Mouse (Mus musculus) mature B cell (primary cell): ENCODE data around the gene Ninj2.

Experiments used
- in situ Hi-C: fragments of 300-500 bp; cut with MboI; formaldehyde crosslinking; loops from 2 replicates; pipeline ENCODE4 v1.14.3; 2019

The Ninj2 gene

GRCm38 (mm10) chr6:120134748-120135147 lies 41.6 kb downstream of the Ninj2 start:
- in situ Hi-C loops: no loop called here

GRCm38 (mm10) chr6:120145439-120145838 lies 52.3 kb downstream of the Ninj2 start:
- in situ Hi-C loops: no loop called here

GRCm38 (mm10) chr6:120146676-120147075 lies 53.5 kb downstream of the Ninj2 start:
- in situ Hi-C loops: no loop called here

DNA sequence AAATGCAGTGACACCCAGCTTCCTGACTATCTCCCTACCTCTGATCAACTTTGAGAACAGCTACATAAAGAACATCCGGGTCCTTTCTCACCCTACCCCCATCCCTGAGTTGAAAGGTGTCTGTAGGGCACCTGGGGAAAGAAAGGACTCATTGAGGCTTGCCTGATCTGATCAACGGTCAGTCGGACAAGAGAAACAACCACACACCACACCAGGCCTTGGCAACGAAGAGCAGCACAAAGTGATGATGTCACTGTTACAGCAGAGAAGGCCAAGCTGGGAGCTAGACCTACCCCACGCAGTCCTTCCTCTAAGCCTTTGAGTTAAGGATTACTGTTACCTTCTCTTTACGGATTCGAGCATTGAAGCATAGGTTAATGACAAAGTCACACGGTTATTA lies 54.3 kb downstream of the Ninj2 start:
- in situ Hi-C loops: no loop called here

DNA sequence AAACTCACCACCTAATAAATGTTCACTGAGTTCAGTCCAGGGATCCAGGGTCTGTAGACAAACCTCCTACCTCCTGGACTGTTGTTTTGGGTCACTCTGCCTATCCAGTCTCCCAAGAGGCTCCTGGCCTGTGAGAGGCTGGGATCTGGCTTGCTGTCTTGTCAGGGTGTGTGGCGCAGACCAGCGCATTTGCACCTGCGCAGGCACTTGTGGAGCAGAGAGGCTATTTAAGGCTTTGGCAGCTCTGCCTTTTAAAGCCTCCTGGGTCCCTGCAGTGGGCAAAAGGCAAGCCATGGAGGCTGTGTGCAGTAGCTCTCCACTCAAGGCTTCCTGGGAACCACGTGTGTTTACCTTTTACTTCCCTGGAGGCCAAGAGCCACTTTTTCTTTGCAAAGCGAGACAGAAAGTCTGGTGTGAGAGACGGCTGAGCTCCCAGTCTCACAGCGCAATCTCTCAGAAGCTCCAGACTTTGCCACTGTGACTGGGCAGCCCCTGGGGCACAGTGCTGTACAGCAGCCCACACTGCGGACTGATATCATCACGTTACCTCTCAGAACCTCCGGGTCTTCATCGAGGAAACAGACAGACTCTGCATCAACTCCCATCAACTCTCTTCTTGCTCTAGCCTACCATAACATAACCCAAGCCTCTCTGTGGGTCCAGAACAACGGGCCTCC lies 55.7 kb downstream of the Ninj2 start:
- in situ Hi-C loops: no loop called here

GRCm38 (mm10) chr6:120149458-120150120 lies 56.4 kb downstream of the Ninj2 start:
- in situ Hi-C loops: no loop called here

DNA sequence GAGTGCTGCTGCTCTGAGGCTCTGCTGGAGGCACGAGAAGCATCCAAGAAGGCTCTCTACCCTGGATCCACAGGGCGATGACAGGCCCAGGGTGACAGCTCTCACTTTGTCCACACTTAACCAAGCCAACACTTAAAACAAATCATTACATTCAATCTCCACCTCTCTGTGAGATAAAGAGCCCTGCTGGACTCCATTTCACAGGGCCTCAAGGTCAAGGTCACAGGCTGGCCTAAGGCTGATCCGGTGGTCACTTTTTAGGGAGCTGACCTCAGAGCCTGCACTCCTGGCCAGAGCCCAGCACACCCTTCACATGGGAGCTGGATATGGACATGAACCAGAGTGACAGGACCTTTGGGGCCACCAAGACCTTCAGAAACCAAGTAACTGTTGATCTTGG lies 57.1 kb downstream of the Ninj2 start:
- in situ Hi-C loops: no loop called here

DNA sequence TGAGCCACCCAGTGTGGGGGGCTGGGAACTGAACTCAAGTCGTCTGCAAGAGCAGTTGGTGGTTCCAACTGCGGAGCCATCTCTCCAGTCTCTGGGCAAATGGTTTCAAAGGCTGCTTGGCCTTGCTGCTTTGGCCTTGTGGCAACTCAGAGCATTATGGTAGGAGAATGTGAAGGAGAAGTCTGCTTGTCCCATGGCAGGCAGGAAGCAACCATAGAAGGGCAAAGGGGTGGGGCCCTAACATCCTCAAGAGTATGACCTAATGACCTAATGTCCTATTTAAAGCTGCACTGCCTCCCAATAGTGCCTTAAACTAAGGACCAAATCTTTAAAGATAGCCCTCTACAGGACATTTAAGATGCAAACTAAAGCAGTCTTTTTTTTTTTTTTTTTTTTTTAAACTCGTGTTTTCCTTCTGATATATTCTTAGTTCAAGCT lies 58.5 kb downstream of the Ninj2 start:
- in situ Hi-C loops: no loop called here

DNA sequence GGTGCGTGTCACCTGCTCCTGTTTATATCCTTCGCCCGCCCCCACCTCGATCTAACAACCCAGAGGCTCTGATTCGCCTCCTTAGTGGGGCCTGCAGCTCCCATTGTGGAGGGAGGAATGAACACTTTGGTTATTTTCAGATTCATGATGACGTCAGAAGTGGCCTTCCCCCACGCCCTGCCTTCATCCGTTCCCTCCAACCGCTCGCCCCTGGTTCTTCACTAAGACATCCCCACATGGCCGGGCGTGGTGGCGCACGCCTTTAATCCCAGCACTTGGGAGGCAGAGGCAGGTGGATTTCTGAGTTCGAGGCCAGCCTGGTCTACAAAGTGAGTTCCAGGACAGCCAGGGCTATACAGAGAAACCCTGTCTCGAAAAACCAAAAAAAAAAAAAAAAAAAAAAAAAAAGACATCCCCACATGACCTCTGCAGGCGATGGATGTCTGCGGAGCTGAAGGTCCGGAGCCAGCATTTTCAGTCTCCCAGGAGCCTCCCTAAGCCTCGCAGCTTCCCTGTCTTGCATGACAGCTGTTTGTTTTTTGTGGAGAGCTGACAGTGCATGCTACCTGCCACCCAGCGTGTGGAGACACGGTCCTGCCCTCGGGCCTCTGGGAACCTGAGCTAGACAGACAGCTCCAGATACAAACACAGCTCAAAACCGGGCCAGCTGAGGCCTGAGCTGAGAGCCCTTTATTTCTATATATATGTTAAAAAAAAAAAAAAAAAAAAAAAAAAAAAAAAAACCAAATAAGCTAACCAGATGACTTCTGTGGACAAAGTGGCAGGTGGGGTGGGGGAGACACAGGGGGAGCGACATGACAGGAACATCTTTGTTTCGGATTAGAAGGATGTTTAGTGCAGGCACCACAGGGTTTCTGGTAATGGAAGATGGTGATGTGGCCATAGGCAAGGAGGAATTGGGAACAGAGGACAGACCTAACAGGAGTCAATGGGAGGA lies 59.9 kb downstream of the Ninj2 start:
- in situ Hi-C loops: no loop called here

DNA sequence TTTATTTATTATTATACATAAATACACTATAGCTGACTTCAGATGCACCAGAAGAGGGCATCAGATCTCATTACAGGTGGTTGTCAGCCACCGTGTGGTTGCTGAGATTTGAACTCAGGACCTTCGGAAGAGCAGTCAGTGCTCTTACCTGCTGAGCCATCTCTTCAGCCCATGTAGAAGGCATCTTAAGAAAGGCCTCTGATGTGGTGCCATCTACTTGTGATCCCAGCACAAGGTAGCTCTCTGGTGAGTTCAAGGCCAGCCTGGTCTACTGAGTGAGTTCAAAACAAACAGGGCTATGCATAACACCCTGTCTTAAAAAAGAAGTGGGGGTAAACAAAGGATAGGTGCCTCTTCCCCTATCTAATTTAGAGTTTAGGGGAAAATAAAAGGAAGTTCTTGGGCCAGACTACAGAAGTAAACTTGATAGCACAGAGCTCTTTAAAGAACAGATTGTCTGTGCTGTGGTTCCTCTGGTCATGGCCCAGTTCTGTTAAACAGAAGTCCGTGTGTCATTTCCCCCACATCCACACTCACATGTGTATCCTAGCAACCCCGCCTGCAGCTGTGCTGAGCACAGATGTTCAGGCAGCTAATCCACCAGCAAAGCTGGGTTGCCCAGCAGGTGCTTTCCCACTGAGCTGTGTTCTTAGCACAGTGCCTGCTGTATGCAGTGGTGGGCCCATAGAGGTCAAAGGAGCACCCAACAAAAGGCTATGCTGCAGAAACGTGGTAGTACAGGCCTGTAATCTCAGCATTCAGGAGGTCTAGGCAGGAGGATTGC lies 61.6 kb downstream of the Ninj2 start:
- in situ Hi-C loops: no loop called here

GRCm38 (mm10) chr6:120155510-120155909 lies 62.4 kb downstream of the Ninj2 start:
- in situ Hi-C loops: no loop called here

GRCm38 (mm10) chr6:120157479-120157878 lies 64.3 kb downstream of the Ninj2 start:
- in situ Hi-C loops: no loop called here

DNA sequence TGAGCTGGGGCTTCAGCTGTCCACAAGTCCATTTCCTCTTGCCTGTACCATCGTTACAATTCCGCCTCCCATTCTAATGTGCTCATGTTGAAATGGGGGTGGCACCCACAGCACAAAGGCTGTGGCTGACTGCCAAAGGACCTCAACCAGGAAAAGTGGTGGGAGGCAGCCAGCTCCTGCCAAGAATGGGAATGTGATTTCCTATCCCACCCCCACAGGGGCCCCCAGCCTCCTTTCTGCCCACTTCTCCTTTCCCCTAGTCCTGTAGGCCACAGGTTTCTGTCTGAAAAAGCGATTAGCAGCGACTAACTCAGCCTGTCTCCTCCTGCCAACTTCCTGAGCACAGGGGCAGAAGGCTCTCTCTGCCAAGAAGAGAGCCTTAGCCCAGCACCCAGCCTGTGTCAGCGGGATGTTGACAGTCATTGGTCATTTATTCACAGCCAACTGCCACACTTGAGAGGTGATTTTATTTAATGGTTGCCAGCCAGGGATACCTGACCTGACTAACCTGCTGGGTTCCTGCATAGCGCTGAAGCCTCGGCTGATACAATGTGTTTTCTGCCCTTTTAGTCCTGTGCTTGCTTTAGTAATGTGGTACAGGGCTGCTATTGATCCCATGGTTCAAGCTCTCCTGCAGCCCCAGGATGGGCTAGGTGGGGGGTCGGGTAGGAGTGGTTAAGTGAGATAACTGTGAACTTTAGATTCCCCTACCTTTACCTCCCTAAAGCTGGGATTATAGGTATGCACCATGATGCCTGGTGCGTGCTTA lies 66.2 kb downstream of the Ninj2 start:
- in situ Hi-C loops: no loop called here

GRCm38 (mm10) chr6:120162928-120163327 lies 69.8 kb downstream of the Ninj2 start:
- in situ Hi-C loops: no loop called here

DNA sequence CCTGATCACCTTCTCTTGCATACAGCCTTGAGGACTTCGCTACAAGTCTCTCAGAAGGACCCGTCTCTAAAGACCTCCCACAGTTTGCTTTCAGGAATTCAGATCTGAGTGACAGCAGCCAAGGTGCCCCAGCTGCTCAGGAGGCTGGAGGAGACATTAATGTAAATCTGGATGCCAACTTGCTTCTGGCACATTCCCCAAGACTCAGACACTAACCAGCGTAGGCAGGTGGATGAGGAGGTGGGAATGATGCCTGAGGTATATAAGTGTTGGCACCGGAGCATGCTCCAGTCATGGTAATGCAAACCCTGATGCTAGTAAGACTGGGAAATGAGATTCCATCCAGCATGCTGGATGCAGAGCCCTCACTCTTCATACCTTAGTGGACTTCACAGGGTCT lies 71.6 kb downstream of the Ninj2 start:
- in situ Hi-C loops: no loop called here

GRCm38 (mm10) chr6:120167574-120167973 lies 74.4 kb downstream of the Ninj2 start:
- in situ Hi-C loops: no loop called here

- in situ Hi-C loops: no loop called here
These were observed 79.3 kb downstream of the Ninj2 start for GRCm38 (mm10) chr6:120172294-120173017.

DNA sequence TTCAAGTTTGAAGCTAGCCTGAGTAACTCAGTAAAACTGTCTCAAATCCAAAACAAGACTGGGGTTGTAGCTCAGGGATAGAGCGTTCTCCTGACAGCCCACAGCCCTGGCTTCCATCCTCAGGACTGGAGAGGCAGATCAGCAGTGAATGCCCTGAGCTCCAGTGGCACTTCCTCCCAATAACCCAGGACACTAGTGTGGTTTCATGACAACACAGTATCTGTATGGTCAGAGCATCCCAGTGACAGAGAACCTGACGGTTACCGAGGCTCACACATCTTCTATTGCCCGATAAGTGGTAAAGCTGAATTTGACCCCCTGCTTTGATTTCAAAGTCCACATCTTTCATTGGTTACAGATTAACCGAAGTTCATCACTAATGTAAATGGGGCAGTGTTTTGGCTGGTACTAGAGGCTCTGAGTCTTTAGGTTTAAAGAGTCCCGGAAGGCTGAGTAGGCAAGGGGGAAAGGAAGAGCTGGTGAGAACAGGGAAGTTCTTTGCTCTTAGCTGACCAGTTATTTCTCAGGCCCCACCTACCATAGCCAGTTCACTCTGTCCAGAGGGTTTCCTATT lies 81.0 kb downstream of the Ninj2 start:
- in situ Hi-C loops: no loop called here

GRCm38 (mm10) chr6:120174602-120175115 lies 81.5 kb downstream of the Ninj2 start:
- in situ Hi-C loops: no loop called here

DNA sequence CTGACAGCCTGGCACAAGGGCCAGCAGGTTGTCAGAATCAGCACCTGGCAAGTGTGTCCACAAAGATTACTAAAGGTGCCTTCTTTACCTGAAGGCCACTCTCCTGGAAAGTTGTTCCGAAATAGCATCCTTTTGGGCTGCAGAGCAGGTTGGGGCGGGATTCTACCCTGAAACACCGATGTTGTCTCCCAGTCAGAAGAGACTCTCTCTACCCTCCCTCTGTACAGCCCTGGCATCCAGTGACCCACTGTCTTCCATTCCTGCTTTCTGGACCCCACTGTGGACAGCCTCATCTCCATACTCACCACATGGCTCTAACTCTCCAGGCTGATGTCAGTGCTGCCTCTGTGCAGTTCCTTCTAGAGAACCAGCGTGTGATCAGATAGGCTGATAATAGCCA lies 82.5 kb downstream of the Ninj2 start:
- in situ Hi-C loops: no loop called here
